Mouse (Mus musculus) limb, embryonic 14.5 days (tissue): ENCODE results near the gene Ube2k. TPM values are rescaled to one million over a fixed set of nuclear protein-coding genes. Genes with fewer than 3 reads are reported as not detected.

Experiments
- ATAC-seq: fragments of 200-750 bp; cut with Nextera tagmentation; 2 replicates; pipeline ENCODE4 v1.8.0; 2017; ENCODE audit warnings: low read depth, moderate number of reproducible peaks, moderate TSS enrichment; ENCODE audit not compliant: low FRiP score
- DNase-seq: peaks from one replicate; pipeline ENCODE4 v3.0.0-alpha.2; 2015; ENCODE audit warnings: low spot score
- H3K27ac ChIP-seq: fragments of 300-500 bp; sonication (generic); replicated peaks from 2 replicates; pipeline ENCODE4 v1.5.1; 2014; ENCODE audit warnings: low read depth, mild to moderate bottlenecking, low read length, moderate library complexity, mixed read lengths
- H3K27me3 ChIP-seq: fragments of 300-500 bp; sonication (generic); 2 replicates; pipeline ENCODE4 v1.6.1; 2014; ENCODE audit warnings: low read length, mixed read lengths; ENCODE audit not compliant: control insufficient read depth, insufficient read depth
- H3K36me3 ChIP-seq: fragments of 300-500 bp; sonication (generic); 2 replicates; pipeline ENCODE4 v1.6.1; 2014; ENCODE audit warnings: mild to moderate bottlenecking, low read length, moderate library complexity, mixed read lengths; ENCODE audit not compliant: control insufficient read depth, insufficient read depth
- H3K4me1 ChIP-seq: fragments of 300-500 bp; sonication (generic); 2 replicates; pipeline ENCODE4 v1.6.1; 2014; ENCODE audit warnings: antibody characterized with exemption, low read length, mixed read lengths; ENCODE audit not compliant: control insufficient read depth, insufficient read depth
- H3K4me2 ChIP-seq: fragments of 300-500 bp; sonication (generic); replicated peaks from 2 replicates; pipeline ENCODE4 v1.6.1; 2014; ENCODE audit warnings: low read depth, mild to moderate bottlenecking, low read length, moderate library complexity; ENCODE audit not compliant: severe bottlenecking
- H3K4me3 ChIP-seq: fragments of 300-500 bp; sonication (generic); replicated peaks from 2 replicates; pipeline ENCODE4 v1.5.1; 2014; ENCODE audit warnings: low read length
- H3K9ac ChIP-seq: fragments of 300-500 bp; sonication (generic); 2 replicates; pipeline ENCODE4 v1.6.1; 2014; ENCODE audit warnings: mild to moderate bottlenecking, low read depth, low read length, moderate library complexity; ENCODE audit not compliant: severe bottlenecking
- H3K9me3 ChIP-seq: fragments of 300-500 bp; sonication (generic); 2 replicates; pipeline ENCODE4 v1.6.1; 2016; ENCODE audit warnings: low read length; ENCODE audit not compliant: control insufficient read depth
- POLR2A ChIP-seq: fragments of 200-500 bp; IDR thresholded peaks from 2 replicates; pipeline ENCODE4 v1.8.0; 2012; ENCODE audit warnings: inconsistent platforms, mild to moderate bottlenecking, moderate library complexity, borderline replicate concordance; ENCODE audit not compliant: insufficient read depth, insufficient read length; ENCODE audit errors: extremely low read depth
- WGBS: fragments of 180-500 bp; shearing (Covaris S2); extraction: QIAGEN DNeasy Blood & Tissue Kit; methylation state at CpG from one replicate; pipeline ENCODE4 v1.1.7; 2014; 5-methylcytosine and 5-hydroxymethylcytosine counted together
- polyA plus RNA-seq, 2 experiments: library from polyadenylated mRNA; depleted of rRNA in 1 of 2; stranded (reverse) in 1 of 2; unstranded in 1 of 2; fragments of >200 nt; fragmentation: Nextera tagmentation in 1 of 2; extraction: Ambion mirVana in 1 of 2; gene quantifications; 2 replicates each; pipeline versions ENCODE4 v1.2.1 to v1.2.3; 2012 to 2014

Gene Ube2k
- polyA plus RNA-seq (2012; rRNA removed) (70.9 and 107 TPM in 2 replicates), polyA plus RNA-seq (2014; fragmentation: Nextera tagmentation; extraction: Ambion mirVana) (134 and 137 TPM in 2 replicates)

- peak; percentile 66; the same call in 1 of the 2 replicates for TF ChIP-seq POLR2A
- peaks cover 7% of the 10 kb centered on the region for H3K4me1 ChIP-seq
- DNase-seq (peak; percentile 93), ATAC-seq (peak; percentile 95)
- peak within 1 kb of the TSS; percentile 72 for H3K4me3 ChIP-seq
- peak within 1 kb of the TSS; percentile 93 for H3K9ac ChIP-seq
- no peaks in the 10 kb centered on the region for H3K36me3 ChIP-seq
- peak within 1 kb of the TSS; percentile 98 for H3K27ac ChIP-seq
- H3K9me3 ChIP-seq = no peaks in the 10 kb centered on the region
- H3K27me3 ChIP-seq = no peaks in the 10 kb centered on the region
- whole genome bisulfite sequencing = 1% methylated on average over 48 of the region's 66 CpGs
- H3K4me2 ChIP-seq = peak within 1 kb of the TSS; percentile 67
These were observed at the start of gene Ube2k, which contains the start of gene Smim14 for GRCm38 (mm10) chr5:65536751-65537419. Ube2k (plus strand) TSS chr5:65537233. Smim14 (minus strand) TSS chr5:65537184.

GRCm38 (mm10) chr5:65487381-65487780, 49.7 kb upstream of the Ube2k start:
- ATAC-seq (no peak), DNase-seq (no peak)
- 82% methylated on average over 10 of the region's 10 CpGs for WGBS
- H3K27me3 ChIP-seq = no peaks in the 10 kb centered on the region
- H3K36me3 ChIP-seq = no peaks in the 10 kb centered on the region; the same call in 1 of the 2 replicates
- TF ChIP-seq POLR2A = no peak
- H3K4me3 ChIP-seq = no peak overlapping the region
- H3K9ac ChIP-seq = no peak overlapping the region
- no peak overlapping the region for H3K4me2 ChIP-seq
- H3K27ac ChIP-seq = no peak overlapping the region
- peaks cover 12% of the 10 kb centered on the region for H3K4me1 ChIP-seq
- H3K9me3 ChIP-seq = no peaks in the 10 kb centered on the region

GRCm38 (mm10) chr5:65488725-65489124, 48.3 kb upstream of the Ube2k start:
- Histone ChIP-seq H3K4me2 (no peak overlapping the region), H3K36me3 (no peaks in the 10 kb centered on the region; the same call in 1 of the 2 replicates), H3K27ac (no peak overlapping the region), H3K9ac (no peak overlapping the region), H3K4me1 (peaks cover 18% of the 10 kb centered on the region), H3K27me3 (no peaks in the 10 kb centered on the region), H3K4me3 (no peak overlapping the region), H3K9me3 (no peaks in the 10 kb centered on the region)
- WGBS = 75% methylated on average over 7 of the region's 7 CpGs
- DNase-seq (no peak), ATAC-seq (no peak)
- TF ChIP-seq POLR2A = no peak

GRCm38 (mm10) chr5:65489830-65490229, 47.2 kb upstream of the Ube2k start:
- Histone ChIP-seq H3K4me3 (no peak overlapping the region), H3K4me1 (peaks cover 18% of the 10 kb centered on the region), H3K4me2 (no peak overlapping the region), H3K36me3 (no peaks in the 10 kb centered on the region; the same call in 1 of the 2 replicates), H3K27me3 (no peaks in the 10 kb centered on the region), H3K27ac (no peak overlapping the region), H3K9ac (no peak overlapping the region), H3K9me3 (no peaks in the 10 kb centered on the region)
- no peak for ATAC-seq
- TF ChIP-seq POLR2A = no peak
- 60% methylated on average over 4 of the region's 4 CpGs for WGBS
- peak; percentile 57 for DNase-seq

GRCm38 (mm10) chr5:65491767-65492715, 45.0 kb upstream of the Ube2k start:
- DNase-seq = peak; percentile 48
- 1% methylated on average over 48 of the region's 57 CpGs for WGBS
- Histone ChIP-seq H3K9ac (peak overlapping the region; percentile 91), H3K27me3 (no peaks in the 10 kb centered on the region), H3K4me3 (peak overlapping the region; percentile 81), H3K9me3 (no peaks in the 10 kb centered on the region), H3K27ac (peak overlapping the region; percentile 91), H3K4me1 (peaks cover 18% of the 10 kb centered on the region), H3K4me2 (peak overlapping the region; percentile 83), H3K36me3 (no peaks in the 10 kb centered on the region)
- TF ChIP-seq POLR2A = no peak
- ATAC-seq = peak; percentile 75
